Mouse (Mus musculus): ENCODE data around the gene H2-Oa.

DNA sequence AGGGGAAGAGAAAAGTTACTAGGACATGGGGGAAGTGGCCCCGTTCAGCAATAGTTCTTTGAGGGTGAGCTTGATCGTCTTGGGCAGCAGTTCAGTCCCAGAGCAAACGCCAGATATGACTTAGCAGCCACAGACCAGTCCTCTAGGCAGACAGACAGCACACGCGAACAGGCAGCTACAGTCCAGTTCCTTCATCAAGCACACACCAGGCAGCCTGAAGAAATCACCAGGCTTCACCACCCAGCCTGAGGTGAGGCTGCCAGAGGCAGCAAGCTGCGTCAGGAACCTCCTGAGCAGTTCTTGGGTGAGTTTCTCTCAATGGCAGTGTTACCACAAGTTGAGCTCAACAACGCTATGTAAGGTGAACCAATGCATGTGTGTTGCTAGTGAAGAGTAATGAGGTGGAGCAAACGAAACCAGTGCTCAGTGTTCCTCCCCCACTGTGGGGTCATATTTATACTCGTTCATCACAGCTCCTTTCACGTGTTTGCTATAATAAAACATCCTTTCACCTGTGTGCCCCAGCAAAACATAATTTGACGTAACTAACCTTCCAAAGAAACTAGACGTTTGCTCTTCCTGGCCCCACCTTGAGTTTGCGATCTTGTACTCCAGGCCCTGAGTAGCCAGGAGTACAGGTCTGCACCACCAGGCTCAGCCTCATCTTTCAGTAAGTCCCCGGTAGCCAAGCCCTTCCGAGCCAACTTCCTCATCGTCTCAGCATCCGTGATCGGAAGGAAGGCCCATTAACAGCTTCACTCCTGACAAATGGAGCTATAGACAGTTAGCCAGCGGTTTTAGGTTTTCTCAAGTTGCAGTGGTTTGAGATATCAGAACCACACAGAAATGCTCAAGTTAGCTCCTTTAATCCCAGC lies 38.2 kb downstream of the H2-Oa start:
- TF ChIP-seq POLR2A (IDR thresholded peaks at IDR 0.05; ENCODE audit: borderline replicate concordance, extremely low read depth, insufficient read depth, insufficient read length, poor library complexity, severe bottlenecking) (no peak), CTCF (IDR thresholded peaks at IDR 0.05; ENCODE audit: borderline replicate concordance, extremely low read depth, insufficient read depth, insufficient read length) (no peak)
